Mouse (Mus musculus) heart, adult 18-20 months (tissue): Measurements from ENCODE around the gene Rpl36. TPM values are rescaled to one million over a fixed set of nuclear protein-coding genes. Genes with fewer than 3 reads are reported as not detected.
A peak's percentile ranks its signal among the peaks of the same experiment; 100 is the strongest.
"Not testable (repeated sequence)": the region's sequence is repeated elsewhere in the genome, so short reads cannot be mapped to it uniquely, and the experiment has no call there.

ENCODE experiments used
- DNase-seq, 2 experiments: peaks; one replicate each; pipeline ENCODE4 v3.0.0; 2021 to 2022; ENCODE audit warnings: mixed read lengths in 1 of 2
- total RNA-seq, 2 experiments: library from RNA; stranded (reverse); gene quantifications; 2 replicates each; pipeline ENCODE4 v1.2.3; 2021

Rpl36 gene
- total RNA-seq, 2 experiments from 2014 or later: 760 to 782 TPM

GRCm38 (mm10) chr17:56608699-56609098, 4.5 kb upstream of the Rpl36 start:
- no peak for DNase-seq

- peak; percentile 97 to 98 for DNase-seq
Observed at GRCm38 (mm10) chr17:56609452-56610171, 3.6 kb upstream of the Rpl36 start, which contains the start of gene 2410015M20Rik. Gene 2410015M20Rik (minus strand): TSS chr17:56609771.

GRCm38 (mm10) chr17:56611323-56611722, 1.9 kb upstream of the Rpl36 start:
- no peak for DNase-seq

- no peak for DNase-seq
Observed at GRCm38 (mm10) chr17:56611861-56612564, 1.2 kb upstream of the Rpl36 start.

- DNase-seq: not testable (repeated sequence)
Observed at GRCm38 (mm10) chr17:56612565-56612939, 664 bp upstream of the Rpl36 start.

GRCm38 (mm10) chr17:56613893-56614292, 677 bp downstream of the Rpl36 start:
- DNase-seq: peak in 1 of 2 experiments; percentile 30

- DNase-seq: no peak
Observed at GRCm38 (mm10) chr17:56614391-56615135, 1.3 kb downstream of the Rpl36 start.

- no peak for DNase-seq
Observed at GRCm38 (mm10) chr17:56615136-56615784, 2.0 kb downstream of the Rpl36 start.

GRCm38 (mm10) chr17:56615792-56616191, 2.6 kb downstream of the Rpl36 start:
- no peak for DNase-seq

GRCm38 (mm10) chr17:56616725-56617124, 3.5 kb downstream of the Rpl36 start:
- DNase-seq: no peak

- no peak for DNase-seq
Observed at GRCm38 (mm10) chr17:56617628-56618027, 4.4 kb downstream of the Rpl36 start.

- DNase-seq: no peak
Observed at GRCm38 (mm10) chr17:56625495-56625894, 12.3 kb downstream of the Rpl36 start.

GRCm38 (mm10) chr17:56626260-56626659, 13.0 kb downstream of the Rpl36 start:
- no peak for DNase-seq

- DNase-seq: peak; percentile 96 to 97
Observed at GRCm38 (mm10) chr17:56626754-56627470, 13.7 kb downstream of the Rpl36 start, which contains the start of gene Lonp1. Gene Lonp1 (minus strand): TSS chr17:56626887.

- no peak for DNase-seq
Observed at GRCm38 (mm10) chr17:56627530-56628277, 14.5 kb downstream of the Rpl36 start, which contains the start of gene Catsperd. Gene Catsperd (plus strand): TSS chr17:56628143.

- DNase-seq: not testable (repeated sequence)
Observed at GRCm38 (mm10) chr17:56629800-56630781, 16.9 kb downstream of the Rpl36 start.

- DNase-seq: no peak
Observed at GRCm38 (mm10) chr17:56631807-56632206, 18.6 kb downstream of the Rpl36 start.

GRCm38 (mm10) chr17:56634023-56634422, 20.8 kb downstream of the Rpl36 start:
- no peak for DNase-seq

- DNase-seq: no peak
Observed at GRCm38 (mm10) chr17:56643237-56643636, 30.0 kb downstream of the Rpl36 start.
